Mouse (Mus musculus) heart, embryonic 11.5 days (tissue): ENCODE data around the gene 1700012A03Rik. TPM values are rescaled to one million over a fixed set of nuclear protein-coding genes. Genes with fewer than 3 reads are reported as not detected.

Source experiments
- ATAC-seq: fragments of 200-750 bp; cut with Nextera tagmentation; replicated peaks from 2 replicates; pipeline ENCODE4 v1.8.0; 2017; ENCODE audit warnings: moderate library complexity; ENCODE audit not compliant: insufficient number of reproducible peaks, low FRiP score, low TSS enrichment
- H3K27ac ChIP-seq: fragments of 300-500 bp; sonication (generic); 2 replicates; pipeline ENCODE4 v1.5.1; 2014; ENCODE audit warnings: mild to moderate bottlenecking, low read depth, low read length
- H3K27me3 ChIP-seq: fragments of 300-500 bp; sonication (generic); 2 replicates; pipeline ENCODE4 v1.6.1; 2014; ENCODE audit warnings: mild to moderate bottlenecking, low read length, mixed read lengths; ENCODE audit not compliant: control insufficient read depth, insufficient read depth
- H3K36me3 ChIP-seq: fragments of 300-500 bp; sonication (generic); 2 replicates; pipeline ENCODE4 v1.6.1; 2014; ENCODE audit warnings: mild to moderate bottlenecking, low read length, moderate library complexity, mixed read lengths; ENCODE audit not compliant: control insufficient read depth, insufficient read depth
- H3K4me1 ChIP-seq: fragments of 300-500 bp; sonication (generic); 2 replicates; pipeline ENCODE4 v1.6.1; 2014; ENCODE audit warnings: low read length; ENCODE audit not compliant: control insufficient read depth, insufficient read depth
- H3K4me2 ChIP-seq: fragments of 300-500 bp; sonication (generic); 2 replicates; pipeline ENCODE4 v1.6.1; 2014; ENCODE audit warnings: mild to moderate bottlenecking, moderate library complexity
- H3K4me3 ChIP-seq: fragments of 300-500 bp; sonication (generic); 2 replicates; pipeline ENCODE4 v1.5.1; 2014; ENCODE audit warnings: low read depth, low read length
- H3K9ac ChIP-seq: fragments of 300-500 bp; sonication (generic); 2 replicates; pipeline ENCODE4 v1.6.1; 2014; ENCODE audit warnings: mild to moderate bottlenecking, low read depth, low read length, moderate library complexity
- H3K9me3 ChIP-seq: fragments of 300-500 bp; sonication (generic); replicated peaks from 2 replicates; pipeline ENCODE4 v1.6.1; 2016; ENCODE audit warnings: low read length; ENCODE audit not compliant: control insufficient read depth
- WGBS: fragments of 180-500 bp; shearing (Covaris S2); extraction: QIAGEN DNeasy Blood & Tissue Kit; methylation state at CpG from one replicate; pipeline ENCODE4 v1.1.7; 2014; ENCODE audit not compliant: insufficient replicate concordance; 5-methylcytosine and 5-hydroxymethylcytosine counted together
- polyA plus RNA-seq: library from polyadenylated mRNA; unstranded; fragments of >200 nt; fragmentation: Nextera tagmentation; extraction: Ambion mirVana; gene quantifications from 2 replicates; pipeline ENCODE4 v1.2.1, GENCODE M21; 2014

1700012A03Rik gene
- polyA plus RNA-seq, 1 experiment from 2014 or later: not detected

DNA sequence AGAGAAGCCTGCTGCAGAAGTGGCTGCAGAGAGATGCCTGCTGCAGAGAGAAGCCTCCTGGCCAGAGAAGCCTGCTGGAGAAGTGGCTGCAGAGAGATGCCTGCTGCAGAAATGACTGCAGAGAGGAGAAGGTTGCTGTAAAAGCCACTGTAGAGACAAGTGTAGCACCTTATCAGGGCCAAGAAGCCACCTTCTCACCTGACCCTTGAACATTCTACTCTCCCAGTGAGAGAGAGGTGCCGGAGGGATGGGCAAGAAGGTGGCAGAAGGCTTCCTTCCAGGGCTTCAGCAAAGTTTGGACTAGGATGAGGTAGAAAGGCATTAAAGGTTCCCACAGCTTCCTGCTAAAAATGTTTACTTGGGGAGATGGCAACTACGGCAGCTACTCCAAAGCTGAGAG lies 8.5 kb downstream of the 1700012A03Rik start:
- WGBS: 89% methylated on average over 2 of the region's 2 CpGs
- H3K4me1 ChIP-seq: no peaks in the 10 kb centered on the region
- no peak overlapping the region for H3K4me2 ChIP-seq

DNA sequence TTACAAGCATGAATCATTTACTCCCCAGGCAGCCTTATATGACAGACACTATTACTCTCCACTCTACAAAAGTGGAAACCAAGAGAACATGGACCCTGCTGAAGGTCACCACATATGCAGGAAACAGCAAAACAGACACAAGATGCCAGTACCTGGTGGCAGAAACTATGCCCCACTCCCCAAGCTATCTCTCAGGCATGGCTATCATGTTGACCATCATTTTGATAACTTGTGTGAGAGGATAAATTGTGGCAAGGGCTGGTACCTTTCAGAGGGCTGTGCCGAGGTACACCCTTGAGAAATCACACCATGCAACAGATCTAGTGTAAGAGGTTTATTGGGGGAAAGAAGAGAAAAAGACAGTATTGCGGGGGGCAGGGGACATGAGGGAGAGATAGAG lies 10.6 kb downstream of the 1700012A03Rik start:
- H3K4me3 ChIP-seq: no peak overlapping the region
- no peak overlapping the region for H3K4me2 ChIP-seq
- H3K9me3 ChIP-seq: no peaks in the 10 kb centered on the region
- H3K36me3 ChIP-seq: no peaks in the 10 kb centered on the region
- ATAC-seq: no peak
- 84% methylated on average over 2 of the region's 2 CpGs for WGBS
- H3K9ac ChIP-seq: no peak overlapping the region
- no peaks in the 10 kb centered on the region for H3K27me3 ChIP-seq
- H3K4me1 ChIP-seq: no peaks in the 10 kb centered on the region
- H3K27ac ChIP-seq: no peak overlapping the region

More for the DNA sequence above, 8.5 kb downstream of the 1700012A03Rik start:
- H3K27me3 ChIP-seq: no peaks in the 10 kb centered on the region
- no peak overlapping the region for H3K27ac ChIP-seq
- H3K9me3 ChIP-seq: no peaks in the 10 kb centered on the region
- ATAC-seq: no peak
- no peak overlapping the region for H3K9ac ChIP-seq
- H3K36me3 ChIP-seq: no peaks in the 10 kb centered on the region
- H3K4me3 ChIP-seq: no peak overlapping the region

DNA sequence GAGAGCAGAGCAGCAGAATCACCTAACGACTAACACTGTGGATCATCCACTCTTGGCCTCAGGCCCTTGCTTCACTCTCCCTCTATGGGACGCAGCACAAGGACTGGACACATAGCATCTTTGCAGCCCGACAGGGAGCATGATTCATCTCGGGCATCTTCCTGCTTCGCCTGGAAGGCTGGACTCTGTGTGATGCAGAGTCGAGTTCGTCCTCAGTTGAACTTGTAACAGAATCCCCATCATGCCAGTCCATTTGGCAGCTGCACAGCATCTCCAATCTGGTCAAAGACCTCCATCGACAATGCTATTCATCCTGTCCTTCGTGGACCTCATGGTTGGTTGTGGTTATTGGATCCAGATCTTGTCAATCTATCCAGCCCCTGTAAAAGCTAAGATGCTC lies 11.2 kb downstream of the 1700012A03Rik start:
- Histone ChIP-seq H3K9ac (no peak overlapping the region), H3K36me3 (no peaks in the 10 kb centered on the region), H3K9me3 (no peaks in the 10 kb centered on the region), H3K4me2 (no peak overlapping the region), H3K4me1 (no peaks in the 10 kb centered on the region), H3K27me3 (no peaks in the 10 kb centered on the region), H3K4me3 (no peak overlapping the region), H3K27ac (no peak overlapping the region)
- 78% methylated on average over 9 of the region's 9 CpGs for WGBS
- ATAC-seq: no peak

DNA sequence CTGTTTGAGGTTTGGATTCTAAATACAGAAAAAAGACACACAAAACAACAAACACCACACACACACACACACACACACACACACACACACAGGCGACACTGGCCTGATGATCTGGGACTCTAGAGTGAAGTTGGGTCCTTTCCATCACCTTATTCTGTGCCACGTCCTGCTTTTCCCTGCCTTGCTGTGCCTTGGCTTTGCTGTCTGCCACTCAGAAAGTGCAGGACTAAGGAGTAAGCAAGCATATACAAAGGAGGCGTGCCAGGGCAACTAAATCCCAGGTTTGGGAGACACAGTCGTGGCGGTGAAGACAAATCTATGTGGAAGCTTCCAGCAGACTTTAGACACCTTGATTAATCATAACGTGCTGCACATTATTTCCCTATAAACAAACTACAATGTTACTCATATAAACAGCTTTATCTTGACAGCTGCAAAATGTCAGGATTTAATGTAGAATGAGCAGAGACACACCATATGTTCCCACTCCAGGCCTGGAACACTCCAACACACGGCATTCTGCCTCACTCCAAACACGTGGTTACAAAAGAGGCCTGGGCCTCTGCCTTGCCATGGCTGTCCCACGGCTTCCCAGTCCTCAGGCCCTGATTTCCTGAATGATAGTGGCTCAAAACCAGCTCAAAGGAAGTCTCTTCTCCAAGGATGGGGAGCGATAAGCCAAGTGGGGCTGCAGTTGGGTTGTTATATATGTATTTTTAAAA lies 15.9 kb downstream of the 1700012A03Rik start:
- Histone ChIP-seq H3K4me2 (no peak overlapping the region), H3K4me3 (no peak overlapping the region), H3K9me3 (no peaks in the 10 kb centered on the region), H3K9ac (no peak overlapping the region), H3K27ac (no peak overlapping the region), H3K36me3 (no peaks in the 10 kb centered on the region), H3K4me1 (no peaks in the 10 kb centered on the region), H3K27me3 (no peaks in the 10 kb centered on the region)
- ATAC-seq: no peak
- WGBS: 65% methylated on average over 10 of the region's 10 CpGs

DNA sequence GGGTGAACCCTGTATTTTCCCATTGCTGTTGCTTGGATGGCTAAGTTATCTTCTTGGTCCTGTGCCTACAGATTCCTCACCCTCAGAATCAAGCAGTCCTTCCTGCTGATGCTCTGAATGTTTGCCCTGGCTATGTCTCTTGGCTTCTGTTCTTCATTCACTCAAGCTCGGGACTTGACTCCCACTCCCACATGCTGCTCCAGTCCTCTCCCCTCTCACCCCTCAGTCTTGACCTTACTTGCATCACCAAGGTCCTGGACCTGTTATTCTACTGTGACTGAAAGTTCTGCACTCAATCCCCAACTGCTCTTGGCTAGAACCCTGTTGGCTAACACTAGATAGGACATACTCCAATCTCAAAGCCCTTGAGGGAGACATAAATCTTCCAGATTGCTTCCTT lies 22.1 kb downstream of the 1700012A03Rik start:
- no peaks in the 10 kb centered on the region for H3K9me3 ChIP-seq
- no peaks in the 10 kb centered on the region for H3K27me3 ChIP-seq
- H3K4me2 ChIP-seq: no peak overlapping the region
- H3K4me3 ChIP-seq: no peak overlapping the region
- ATAC-seq: no peak
- H3K9ac ChIP-seq: no peak overlapping the region
- H3K27ac ChIP-seq: no peak overlapping the region
- no peaks in the 10 kb centered on the region for H3K4me1 ChIP-seq
- H3K36me3 ChIP-seq: no peaks in the 10 kb centered on the region
- WGBS: 70% methylated on average over 1 of the region's 1 CpGs

DNA sequence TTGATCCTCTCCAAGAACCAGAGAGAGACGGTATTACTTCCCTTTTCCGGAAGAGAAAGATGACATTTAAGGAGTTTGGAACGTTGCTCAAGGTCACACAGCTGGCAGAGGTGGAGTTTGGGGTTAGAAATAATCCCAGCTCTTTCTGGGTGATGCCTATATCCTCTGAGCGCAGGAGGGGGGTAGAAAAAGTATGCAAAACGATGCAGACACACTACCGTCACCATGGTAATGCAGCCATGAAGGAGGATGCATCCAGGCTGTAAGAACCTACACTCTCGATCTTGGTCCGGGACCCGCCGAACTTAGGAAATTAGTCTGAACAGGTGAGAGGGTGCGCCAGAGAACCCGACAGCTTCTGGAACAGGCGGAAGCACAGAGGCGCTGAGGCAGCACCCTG lies 43.3 kb downstream of the 1700012A03Rik start:
- no peak overlapping the region for H3K4me3 ChIP-seq
- H3K27ac ChIP-seq: no peak overlapping the region
- no peak overlapping the region for H3K4me2 ChIP-seq
- H3K4me1 ChIP-seq: no peaks in the 10 kb centered on the region
- H3K9ac ChIP-seq: no peak overlapping the region
- ATAC-seq: no peak
- WGBS: 79% methylated on average over 12 of the region's 14 CpGs
- no peaks in the 10 kb centered on the region for H3K36me3 ChIP-seq
- no peaks in the 10 kb centered on the region for H3K9me3 ChIP-seq
- H3K27me3 ChIP-seq: no peaks in the 10 kb centered on the region

DNA sequence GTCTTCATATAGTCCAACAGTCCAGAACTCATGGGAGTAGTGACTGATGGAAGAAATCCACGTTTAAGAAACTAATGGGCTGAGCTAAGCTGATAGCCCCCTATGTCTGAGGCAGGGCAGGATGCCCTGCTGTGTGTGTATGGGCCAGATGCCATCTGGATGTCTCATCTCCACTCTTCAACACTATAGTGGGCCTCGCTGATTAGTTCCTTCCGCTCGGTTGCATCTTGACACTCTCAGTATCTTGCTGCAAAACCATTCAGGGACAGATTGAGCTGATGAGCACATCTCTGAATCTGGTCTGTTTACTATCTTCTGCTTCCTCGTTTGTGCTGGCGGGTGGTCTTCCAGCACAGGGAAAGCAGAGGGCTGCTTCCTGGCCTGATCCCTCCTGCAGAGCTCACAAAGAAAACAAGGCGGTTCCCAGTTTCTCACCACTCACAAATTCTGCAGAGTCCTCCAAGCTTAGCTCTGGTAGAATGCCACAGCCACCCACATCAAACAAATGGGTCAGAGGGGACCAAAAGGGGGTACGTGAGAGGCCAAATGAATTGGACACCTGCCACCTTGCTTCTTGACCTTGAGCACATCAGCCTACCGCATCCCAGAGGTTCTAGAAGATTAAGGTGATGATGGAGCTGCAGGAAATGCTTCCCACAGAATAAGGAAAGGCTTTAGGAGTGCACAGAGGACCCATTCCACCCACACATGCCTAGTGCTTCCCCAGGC lies 55.7 kb downstream of the 1700012A03Rik start:
- no peak for ATAC-seq
- WGBS: 27% methylated on average over 9 of the region's 9 CpGs

More for the DNA sequence above, 55.7 kb downstream of the 1700012A03Rik start:
- no peak overlapping the region for H3K9ac ChIP-seq
- no peaks in the 10 kb centered on the region for H3K9me3 ChIP-seq
- no peak overlapping the region for H3K4me3 ChIP-seq
- no peaks in the 10 kb centered on the region for H3K4me1 ChIP-seq
- H3K36me3 ChIP-seq: no peaks in the 10 kb centered on the region
- no peaks in the 10 kb centered on the region for H3K27me3 ChIP-seq
- H3K4me2 ChIP-seq: no peak overlapping the region
- no peak overlapping the region for H3K27ac ChIP-seq
